Mouse (Mus musculus) heart, adult 2 months (tissue): Measurements from ENCODE around the gene Msmb. TPM values are rescaled to one million over a fixed set of nuclear protein-coding genes. Genes with fewer than 3 reads are reported as not detected.
A peak's percentile ranks its signal among the peaks of the same experiment; 100 is the strongest.
"Not testable (repeated sequence)": the region's sequence is repeated elsewhere in the genome, so short reads cannot be mapped to it uniquely, and the experiment has no call there.

Experiments used
- DNase-seq, 2 experiments: peaks; one replicate each; pipeline ENCODE4 v3.0.0; 2021
- H3K27ac ChIP-seq: fragments of 200-600 bp; 2 replicates; pipeline ENCODE4 v1.8.1; 2022
- H3K27me3 ChIP-seq: fragments of 200-500 bp; 2 replicates; pipeline ENCODE4 v1.6.1; 2012; ENCODE audit warnings: mild to moderate bottlenecking, low read length, inconsistent platforms, mixed read lengths; ENCODE audit not compliant: control insufficient read depth, insufficient read depth
- H3K36me3 ChIP-seq: fragments of 200-500 bp; 2 replicates; pipeline ENCODE4 v1.6.1; 2012; ENCODE audit warnings: low read length, inconsistent platforms; ENCODE audit not compliant: control insufficient read depth, insufficient read depth
- H3K4me1 ChIP-seq: fragments of 200-500 bp; 2 replicates; pipeline ENCODE4 v1.6.1; 2011; ENCODE audit warnings: low read length; ENCODE audit not compliant: control insufficient read depth, insufficient read depth
- H3K4me3 ChIP-seq: fragments of 200-600 bp; 2 replicates; pipeline ENCODE4 v1.8.1; 2022
- H3K79me2 ChIP-seq: fragments of 200-500 bp; replicated peaks from 2 replicates; pipeline ENCODE4 v1.6.1; 2012; ENCODE audit warnings: mild to moderate bottlenecking, inconsistent platforms, low read length, moderate library complexity, mixed read lengths; ENCODE audit not compliant: control insufficient read depth, insufficient read depth
- H3K9ac ChIP-seq: fragments of 200-500 bp; 2 replicates; pipeline ENCODE4 v1.6.1; 2012; ENCODE audit warnings: low read depth, mild to moderate bottlenecking, control low read depth, inconsistent platforms, low read length, mixed read lengths
- CTCF ChIP-seq: fragments of 200-600 bp; IDR thresholded peaks from 2 replicates; pipeline ENCODE4 v1.8.1; 2022; ENCODE audit warnings: antibody characterized with exemption, mild to moderate bottlenecking, moderate library complexity
- EP300 ChIP-seq: fragments of 200-500 bp; IDR thresholded peaks from 2 replicates; pipeline ENCODE4 v1.6.1; 2011; ENCODE audit warnings: low read depth, low read length, control low read depth; ENCODE audit not compliant: insufficient read depth
- POLR2A ChIP-seq: fragments of 200-500 bp; IDR thresholded peaks from 2 replicates; pipeline ENCODE4 v1.6.1; 2011; ENCODE audit warnings: mild to moderate bottlenecking, low read depth, low read length, control low read depth; ENCODE audit not compliant: insufficient read depth
- whole genome bisulfite sequencing: fragments of 180-500 bp; shearing (Covaris S2); methylation state at CpG from one replicate; pipeline ENCODE4 v1.1.7; 2018; 5-methylcytosine and 5-hydroxymethylcytosine counted together
- intact Hi-C: fragments of 180-260 bp; cut with DNase I; formaldehyde crosslinking; loops from one replicate; pipeline ENCODE4 v1.15.1; 2025
- polyA plus RNA-seq: library from polyadenylated mRNA; depleted of rRNA; stranded (reverse); fragments of >200 nt; gene quantifications from 2 replicates; pipeline ENCODE4 v1.2.3, GENCODE M21; 2012; rRNA removed
- total RNA-seq, 2 experiments: library from RNA; stranded (reverse); gene quantifications; 2 replicates each; pipeline ENCODE4 v1.2.3; 2021

Msmb gene
- total and polyA plus RNA-seq, 3 experiments: not detected

DNA sequence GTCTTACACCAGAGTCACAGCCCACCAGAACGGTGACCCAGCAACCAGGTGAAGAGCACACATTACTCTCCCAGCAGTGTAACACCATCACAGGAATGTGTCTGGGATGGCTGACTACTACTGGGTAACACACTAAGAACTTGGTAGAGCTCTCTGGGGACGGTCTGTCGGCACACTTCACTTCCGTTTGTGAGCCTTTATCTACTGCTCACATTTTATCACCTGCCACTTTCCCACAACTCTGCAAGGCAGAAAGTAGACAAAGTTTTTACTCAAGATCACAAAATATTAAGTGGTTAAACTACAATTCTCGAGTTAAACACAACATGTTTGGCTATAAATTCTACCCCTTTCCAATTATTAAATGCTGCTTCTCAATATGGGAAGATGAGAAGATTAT lies 50.1 kb downstream of the Msmb start:
- Histone ChIP-seq H3K9ac (no peak overlapping the region), H3K27me3 (no peaks in the 10 kb centered on the region), H3K4me1 (peaks cover 1% of the 10 kb centered on the region; the same call in 1 of the 2 replicates), H3K36me3 (peaks cover 14% of the 10 kb centered on the region), H3K27ac (no peak overlapping the region), H3K4me3 (no peak overlapping the region), H3K79me2 (no peaks in the 10 kb centered on the region)
- DNase-seq: no peak
- no peak for TF ChIP-seq EP300
- TF ChIP-seq CTCF: no peak
- TF ChIP-seq POLR2A: no peak
- intact Hi-C loops: loop anchor here (2.0 to 10.0 kb wide), 3 partner anchors 69 to 537 kb away; no protein-coding TSS in a partner anchor
- 57% methylated on average over 5 of the region's 5 CpGs for WGBS

DNA sequence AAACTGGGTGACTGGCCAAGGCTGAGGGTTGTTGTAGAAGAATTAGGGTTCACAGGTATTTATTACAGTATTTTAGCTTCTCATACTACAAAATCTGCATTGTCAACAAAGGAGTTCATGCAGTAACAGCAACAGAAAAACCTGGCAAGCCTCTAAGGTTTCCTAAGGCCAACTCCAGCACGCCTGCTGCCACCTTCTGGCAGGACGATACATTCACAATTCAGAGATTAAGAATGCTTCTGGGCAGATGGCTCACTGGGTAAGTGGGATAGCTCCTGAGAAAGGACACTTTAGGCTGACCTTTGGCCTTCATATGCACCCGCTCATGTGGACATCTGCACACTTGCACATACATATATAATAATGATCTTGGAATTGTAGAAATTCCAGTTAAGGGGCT lies 50.6 kb downstream of the Msmb start:
- 18% methylated on average over 3 of the region's 3 CpGs for WGBS
- 0 out of 2 replicates have a peak, but pooled peaks cover under 1% of the 10 kb centered on the region for H3K79me2 ChIP-seq
- no peak overlapping the region for H3K4me3 ChIP-seq
- H3K4me1 ChIP-seq: peaks cover 1% of the 10 kb centered on the region; the same call in 1 of the 2 replicates
- H3K27me3 ChIP-seq: no peaks in the 10 kb centered on the region
- H3K9ac ChIP-seq: no peak overlapping the region
- peak; percentile 39 to 64 for DNase-seq
- peaks cover 14% of the 10 kb centered on the region for H3K36me3 ChIP-seq
- TF ChIP-seq POLR2A (no peak), CTCF (peak; percentile 84), EP300 (peak; percentile 78; the same call in 1 of the 2 replicates)
- H3K27ac ChIP-seq: no peak overlapping the region
- intact Hi-C loops: loop anchor here (2.0 to 10.0 kb wide), 3 partner anchors 70 to 538 kb away; no protein-coding TSS in a partner anchor

DNA sequence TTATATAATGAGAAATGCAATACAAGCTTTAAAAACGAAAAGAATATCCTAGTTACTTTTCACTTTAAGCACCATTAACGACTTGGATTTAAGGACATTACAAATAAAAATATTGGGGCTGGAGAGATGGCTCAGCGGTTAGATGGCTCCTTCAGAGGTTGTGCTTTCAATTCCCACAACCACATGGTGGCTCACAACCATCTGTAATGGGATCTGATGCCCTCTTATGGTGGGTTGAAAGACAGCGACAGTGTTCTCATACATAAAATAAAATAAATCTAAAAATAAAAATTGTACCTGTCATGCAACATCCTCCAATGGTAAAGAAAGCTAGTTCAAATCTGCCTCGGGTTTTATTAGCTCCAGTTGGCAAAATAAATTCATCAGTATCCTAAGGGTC lies 51.7 kb downstream of the Msmb start:
- intact Hi-C loops: loop anchor here (2.0 to 10.0 kb wide), 3 partner anchors 71 to 539 kb away; no protein-coding TSS in a partner anchor
- H3K9ac ChIP-seq, H3K4me3 ChIP-seq, H3K27me3 ChIP-seq, H3K4me1 ChIP-seq, DNase-seq, H3K27ac ChIP-seq, H3K79me2 ChIP-seq: not testable (repeated sequence)
- H3K36me3 ChIP-seq: peaks cover 11% of the 10 kb centered on the region
- TF ChIP-seq CTCF: 0 out of 2 replicates have a peak, but pooled peaks have one; percentile 9
- 69% methylated on average over 5 of the region's 5 CpGs for WGBS

DNA sequence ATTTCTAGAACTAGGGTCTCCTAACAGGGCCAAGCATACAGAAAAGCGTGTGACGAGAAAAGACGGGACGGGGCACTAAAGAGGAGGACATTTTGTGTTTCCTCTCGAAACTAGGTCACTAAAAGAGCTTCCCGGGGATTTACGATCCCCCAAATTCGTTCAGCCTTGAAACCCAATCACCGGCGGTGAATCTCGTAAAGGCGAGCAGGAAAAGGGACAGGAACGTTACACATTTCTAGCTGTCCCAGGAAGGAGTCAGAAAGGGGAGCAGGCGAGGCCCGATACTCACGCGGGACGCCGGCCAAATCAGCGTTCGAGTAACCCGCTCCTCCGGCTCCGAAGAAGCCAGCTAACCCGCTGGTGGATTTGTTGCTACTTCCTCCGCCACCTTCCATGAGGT lies 59.5 kb downstream of the Msmb start:
- intact Hi-C loops: loop anchor here (2.0 kb wide), 1 partner anchor 43 kb away; the partner anchor contains the start of gene Ncoa4
- peak overlapping the region; percentile 70 for H3K9ac ChIP-seq
- no peaks in the 10 kb centered on the region for H3K27me3 ChIP-seq
- TF ChIP-seq EP300 (no peak), CTCF (no peak), POLR2A (0 out of 2 replicates have a peak, but pooled peaks have one; percentile 12)
- peaks cover 14% of the 10 kb centered on the region for H3K36me3 ChIP-seq
- H3K4me1 ChIP-seq: peaks cover 9% of the 10 kb centered on the region
- no peak for DNase-seq
- peak overlapping the region; percentile 69 for H3K27ac ChIP-seq
- peaks cover 13% of the 10 kb centered on the region for H3K79me2 ChIP-seq
- under 1% methylated on average over 26 of the region's 26 CpGs for WGBS
- peak overlapping the region; percentile 89 for H3K4me3 ChIP-seq

DNA sequence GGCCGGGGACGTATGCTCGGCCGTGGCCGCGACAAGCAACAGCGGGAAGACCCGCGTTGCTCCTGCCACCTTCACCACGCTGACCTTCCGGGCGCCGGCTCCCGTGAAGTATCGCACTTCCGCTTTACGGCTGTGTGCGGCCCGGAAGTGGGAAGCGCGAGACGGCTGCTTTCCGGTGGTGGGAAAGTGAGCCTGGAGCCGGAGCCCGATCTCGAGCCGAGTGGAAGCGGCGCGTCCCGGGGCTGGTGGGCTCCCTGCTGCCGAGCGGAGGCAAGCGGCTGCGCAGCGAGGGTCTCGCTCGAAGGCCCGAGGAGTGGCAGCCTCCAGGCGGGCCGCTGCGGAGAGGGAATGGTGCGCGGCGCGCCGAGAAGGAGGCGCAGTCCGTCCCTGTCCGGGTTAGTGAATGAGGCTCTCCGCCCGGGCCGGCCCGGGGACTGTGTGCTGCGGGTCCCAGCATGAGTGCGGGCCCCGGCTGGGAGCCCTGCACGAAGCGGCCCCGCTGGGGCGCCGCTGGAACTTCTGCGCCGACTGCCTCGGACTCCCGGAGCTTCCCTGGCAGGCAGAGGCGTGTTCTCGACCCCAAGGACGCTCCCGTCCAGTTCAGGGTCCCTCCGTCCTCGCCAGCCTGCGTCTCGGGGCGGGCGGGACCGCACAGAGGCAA lies 60.1 kb downstream of the Msmb start, which contains the start of the genes Timm23 and Parg:
Gene Timm23, minus strand, starts transcription at position 108 of the 661 bp plus-strand sequence.
Gene Parg, plus strand, starts transcription at position 159 of the 661 bp plus-strand sequence.
- peak; percentile 91 for DNase-seq
- peak within 1 kb of the TSS; percentile 98 for H3K9ac ChIP-seq
- WGBS: under 1% methylated on average over 77 of the region's 77 CpGs
- intact Hi-C loops: loop anchor here (2.0 kb wide), 1 partner anchor 43 kb away; the partner anchor contains the start of gene Ncoa4
- peaks cover 10% of the 10 kb centered on the region for H3K36me3 ChIP-seq
- peaks cover 13% of the 10 kb centered on the region for H3K79me2 ChIP-seq
- H3K4me1 ChIP-seq: peaks cover 9% of the 10 kb centered on the region
- TF ChIP-seq POLR2A (no peak), CTCF (no peak), EP300 (no peak)
- no peaks in the 10 kb centered on the region for H3K27me3 ChIP-seq
- peak within 1 kb of the TSS; percentile 69 for H3K27ac ChIP-seq
- peak within 1 kb of the TSS; percentile 89 for H3K4me3 ChIP-seq

Other genes starting within 250 kb of the Msmb start
- gene Galnt15, start 113.0 kb upstream of the Msmb start, total RNA-seq: 10 to 100 TPM; 10.1 to 18.1 TPM
- gene Galnt15, start 113.0 kb upstream of the Msmb start, polyA plus RNA-seq: 11.2 and 14.6 TPM in 2 replicates
- gene Oxnad1, start 56.6 kb upstream of the Msmb start, total RNA-seq: 10 to 100 TPM; 49.5 to 54.9 TPM
- gene Oxnad1, start 56.6 kb upstream of the Msmb start, polyA plus RNA-seq: 53.9 and 92.7 TPM in 2 replicates
- 10 to 100 TPM; 81.7 to 99.2 TPM for gene Dph3, start 56.3 kb upstream of the Msmb start, total RNA-seq
- 40.2 and 63.3 TPM in 2 replicates for gene Dph3, start 56.3 kb upstream of the Msmb start, polyA plus RNA-seq
- 100 to 1,000 TPM; 135 to 196 TPM for gene Ncoa4, start 17.8 kb downstream of the Msmb start, total RNA-seq
- gene Ncoa4, start 17.8 kb downstream of the Msmb start, polyA plus RNA-seq: 36.7 and 72.2 TPM in 2 replicates
- 100 to 1,000 TPM; 206 to 234 TPM for gene Timm23, start 59.9 kb downstream of the Msmb start, total RNA-seq
- 264 and 384 TPM in 2 replicates for gene Timm23, start 59.9 kb downstream of the Msmb start, polyA plus RNA-seq
- 10 to 100 TPM; 20.0 to 21.2 TPM for gene Parg, start 59.9 kb downstream of the Msmb start, total RNA-seq
- 3.7 and 6.3 TPM in 2 replicates for gene Parg, start 59.9 kb downstream of the Msmb start, polyA plus RNA-seq
- gene Ogdhl, start 180.0 kb downstream of the Msmb start, total RNA-seq: 10 to 100 TPM; 65.0 to 93.6 TPM
- 110 and 129 TPM in 2 replicates for gene Ogdhl, start 180.0 kb downstream of the Msmb start, polyA plus RNA-seq
- not detected for gene 1700024G13Rik, start 246.4 kb downstream of the Msmb start, total RNA-seq
- gene 1700024G13Rik, start 246.4 kb downstream of the Msmb start, polyA plus RNA-seq: 0.53 TPM in 1 of 2 replicates, not detected in the other